Mouse (Mus musculus) cerebellum, adult 2 months (tissue): ENCODE measurements at regions not wholly inside any gene's neighbourhood (a gene's known extent, or its start where the extent isn't known, plus 50 kb on each side); places are given as distances from the start of the nearest gene placed in this dataset.

Experiments used
- DNase-seq, 2 experiments: peaks; one replicate each; pipeline ENCODE4 v3.0.0; 2021
- H3K27ac ChIP-seq: fragments of 200-500 bp; 2 replicates; pipeline ENCODE4 v1.5.1; 2012; ENCODE audit warnings: low read length, control low read depth, inconsistent platforms; ENCODE audit not compliant: insufficient read depth
- H3K27me3 ChIP-seq: fragments of 200-500 bp; 2 replicates; pipeline ENCODE4 v1.6.1; 2012; ENCODE audit warnings: inconsistent platforms, mild to moderate bottlenecking, low read length, moderate library complexity; ENCODE audit not compliant: control insufficient read depth, insufficient read depth
- H3K4me1 ChIP-seq: fragments of 200-500 bp; 2 replicates; pipeline ENCODE4 v1.6.1; 2011; ENCODE audit warnings: low read length; ENCODE audit not compliant: control insufficient read depth, insufficient read depth
- H3K4me3 ChIP-seq: fragments of 200-500 bp; replicated peaks from 2 replicates; pipeline ENCODE3; 2011; ENCODE audit warnings: mild to moderate bottlenecking, low read depth, low read length, control low read depth; ENCODE audit not compliant: insufficient read depth
- CTCF ChIP-seq: fragments of 200-500 bp; IDR thresholded peaks from 2 replicates; pipeline ENCODE4 v1.5.1; 2011; ENCODE audit warnings: low read depth, mild to moderate bottlenecking, control low read depth, low read length, moderate library complexity, borderline replicate concordance; ENCODE audit not compliant: insufficient read depth
- POLR2A ChIP-seq: fragments of 200-500 bp; IDR thresholded peaks from 2 replicates; pipeline ENCODE4 v1.6.1; 2011; ENCODE audit warnings: low read length, control low read depth, borderline replicate concordance; ENCODE audit not compliant: insufficient read depth
- WGBS: fragments of 180-500 bp; shearing (Covaris S2); methylation state at CpG from one replicate; pipeline ENCODE4 v1.1.7; 2018; 5-methylcytosine and 5-hydroxymethylcytosine counted together

- no peak for DNase-seq
- Histone ChIP-seq H3K4me3 (no peak overlapping the region), H3K27ac (no peak overlapping the region), H3K27me3 (no peaks in the 10 kb centered on the region), H3K4me1 (no peaks in the 10 kb centered on the region)
- TF ChIP-seq CTCF (no peak), POLR2A (no peak)
- WGBS = 71% methylated on average over 2 of the region's 2 CpGs
These were observed 551.2 kb downstream of the Efnb2 start for GRCm38 (mm10) chr8:8109785-8110350.

GRCm38 (mm10) chr8:8103492-8103891 lies 557.5 kb downstream of the Efnb2 start:
- Histone ChIP-seq H3K4me1 (no peaks in the 10 kb centered on the region), H3K4me3 (no peak overlapping the region), H3K27ac (no peak overlapping the region), H3K27me3 (no peaks in the 10 kb centered on the region)
- 88% methylated on average over 3 of the region's 3 CpGs for WGBS
- TF ChIP-seq CTCF = no peak
- TF ChIP-seq POLR2A = no peak
- DNase-seq = no peak

GRCm38 (mm10) chr8:8102010-8102727 lies 558.9 kb downstream of the Efnb2 start:
- TF ChIP-seq POLR2A (no peak), CTCF (no peak)
- WGBS = 70% methylated on average over 6 of the region's 6 CpGs

GRCm38 (mm10) chr8:8092551-8092950 lies 568.5 kb downstream of the Efnb2 start:
- H3K4me3 ChIP-seq = no peak overlapping the region
- H3K27me3 ChIP-seq = no peaks in the 10 kb centered on the region
- H3K4me1 ChIP-seq = no peaks in the 10 kb centered on the region
- TF ChIP-seq POLR2A (no peak), CTCF (no peak)
- H3K27ac ChIP-seq = no peak overlapping the region
- DNase-seq = peak in 1 of 2 experiments; percentile 41

More at GRCm38 (mm10) chr8:8102010-8102727, 558.9 kb downstream of the Efnb2 start:
- no peak for DNase-seq
- no peak overlapping the region for H3K4me3 ChIP-seq
- no peaks in the 10 kb centered on the region for H3K27me3 ChIP-seq
- H3K27ac ChIP-seq = no peak overlapping the region
- no peaks in the 10 kb centered on the region for H3K4me1 ChIP-seq

DNA sequence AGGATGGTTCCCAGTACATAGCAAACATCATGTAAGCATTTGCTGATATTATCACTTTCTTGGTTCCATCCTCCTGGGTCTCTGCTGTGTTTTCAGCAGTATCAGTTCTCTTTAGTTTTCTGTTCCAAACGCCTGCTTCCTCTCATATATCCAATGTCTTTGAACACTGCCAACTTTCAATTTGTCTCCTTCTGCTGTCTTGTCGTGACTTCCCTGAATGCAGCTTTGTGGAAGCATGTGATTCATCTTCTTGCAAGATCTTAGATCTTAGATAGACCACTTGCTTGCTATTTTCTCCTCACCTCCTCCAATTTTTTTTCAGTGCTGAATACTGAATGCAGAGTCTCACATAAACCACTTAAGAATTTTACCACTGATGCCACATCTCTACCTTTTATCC lies 576.4 kb downstream of the Efnb2 start:
- no peak overlapping the region for H3K4me3 ChIP-seq
- no peak for DNase-seq
- no peaks in the 10 kb centered on the region for H3K4me1 ChIP-seq
- 48% methylated on average over 2 of the region's 2 CpGs for WGBS
- H3K27ac ChIP-seq = no peak overlapping the region
- TF ChIP-seq CTCF (no peak), POLR2A (no peak)
- no peaks in the 10 kb centered on the region for H3K27me3 ChIP-seq

DNA sequence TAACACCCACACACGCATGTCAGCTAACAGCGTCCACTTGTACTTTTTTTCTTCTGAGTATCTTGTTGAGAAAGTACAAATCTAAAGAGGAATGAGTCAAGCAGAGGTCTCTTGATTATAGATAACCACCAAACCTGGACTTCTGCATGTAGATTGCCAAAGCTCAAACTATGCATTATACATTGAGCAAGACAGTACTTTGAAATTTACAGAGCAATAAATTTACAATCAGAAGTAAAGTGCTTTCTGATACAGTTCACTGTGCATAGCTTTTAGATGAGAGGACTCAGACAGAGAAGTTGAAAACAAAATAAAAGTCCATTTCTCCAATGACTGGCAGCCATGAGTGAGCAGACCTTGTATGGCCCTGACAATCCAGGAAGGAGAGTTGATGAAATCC lies 597.0 kb downstream of the Efnb2 start:
- no peaks in the 10 kb centered on the region for H3K27me3 ChIP-seq
- no peak for TF ChIP-seq POLR2A
- no peak for TF ChIP-seq CTCF
- 95% methylated on average over 2 of the region's 2 CpGs for WGBS
- H3K27ac ChIP-seq = no peak overlapping the region
- DNase-seq = no peak
- H3K4me1 ChIP-seq = no peaks in the 10 kb centered on the region
- no peak overlapping the region for H3K4me3 ChIP-seq

- H3K4me3 ChIP-seq = no peak overlapping the region
- no peak for TF ChIP-seq POLR2A
- no peaks in the 10 kb centered on the region for H3K27me3 ChIP-seq
- no peak for DNase-seq
- WGBS = 88% methylated on average over 4 of the region's 4 CpGs
- no peaks in the 10 kb centered on the region for H3K4me1 ChIP-seq
- H3K27ac ChIP-seq = no peak overlapping the region
These were observed 606.7 kb downstream of the Efnb2 start for GRCm38 (mm10) chr8:8054224-8054916.

- Histone ChIP-seq H3K4me1 (no peaks in the 10 kb centered on the region), H3K27ac (no peak overlapping the region), H3K27me3 (no peaks in the 10 kb centered on the region), H3K4me3 (no peak overlapping the region)
- 34% methylated on average over 3 of the region's 3 CpGs for WGBS
- TF ChIP-seq POLR2A (no peak), CTCF (no peak)
- DNase-seq = no peak
These were observed 609.9 kb downstream of the Efnb2 start for GRCm38 (mm10) chr8:8051186-8051585.
